Mouse (Mus musculus): ENCODE data around the gene Fads1.

- TF ChIP-seq CTCF (IDR thresholded peaks at IDR 0.05; ENCODE audit: borderline replicate concordance, insufficient read depth, low read length): no peak
- peak; percentile 88 for TF ChIP-seq POLR2A (IDR thresholded peaks at IDR 0.05; ENCODE audit: low read depth, low read length)
Observed at GRCm38 (mm10) chr19:10203848-10204615, 21.3 kb downstream of the Fads1 start, which contains the start of the genes Tmem258 and Fen1.

All from embryonic fibroblast, embryonic 13.5 days (primary cell).